Mouse (Mus musculus) thymus, postnatal 0 days (tissue): ENCODE data around the gene Fam151b. TPM values are rescaled to one million over a fixed set of nuclear protein-coding genes. Genes with fewer than 3 reads are reported as not detected.

Experiments used
- DNase-seq: peaks from one replicate; pipeline ENCODE4 v3.0.0-alpha.2; 2015; ENCODE audit warnings: low spot score
- polyA plus RNA-seq: library from polyadenylated mRNA; unstranded; fragments of >200 nt; fragmentation: Nextera tagmentation; extraction: Ambion mirVana; gene quantifications from 2 replicates; pipeline ENCODE4 v1.2.1, GENCODE M21; 2015

The Fam151b gene
- 0.18 and 0.46 TPM in 2 replicates for polyA plus RNA-seq

GRCm38 (mm10) chr13:92483852-92484463 lies at the start of gene Fam151b:
TSS of gene Fam151b (minus strand) at chr13:92484015.
- peak; percentile 98 for DNase-seq

GRCm38 (mm10) chr13:92532216-92532615 lies 48.4 kb upstream of the Fam151b start:
- DNase-seq, result no peak

GRCm38 (mm10) chr13:92531237-92531636 lies 47.4 kb upstream of the Fam151b start:
- DNase-seq, result no peak

- peak; percentile 94 for DNase-seq
Observed at GRCm38 (mm10) chr13:92530721-92531211, 47.0 kb upstream of the Fam151b start, which contains the start of gene Zfyve16. TSS of gene Zfyve16 (minus strand) at chr13:92530868.

GRCm38 (mm10) chr13:92529828-92530720 lies 46.3 kb upstream of the Fam151b start:
- peak; percentile 23 for DNase-seq

GRCm38 (mm10) chr13:92523178-92523813 lies 39.5 kb upstream of the Fam151b start:
- DNase-seq, result no peak

GRCm38 (mm10) chr13:92504871-92505270 lies 21.1 kb upstream of the Fam151b start:
- no peak for DNase-seq

GRCm38 (mm10) chr13:92491923-92492322 lies 8.1 kb upstream of the Fam151b start:
- no peak for DNase-seq

- no peak for DNase-seq
Observed at GRCm38 (mm10) chr13:92490817-92491216, 7.0 kb upstream of the Fam151b start.

- DNase-seq, result peak; percentile 66
Observed at GRCm38 (mm10) chr13:92483348-92483747, 467 bp downstream of the Fam151b start.

- no peak for DNase-seq
Observed at GRCm38 (mm10) chr13:92470151-92470550, 13.7 kb downstream of the Fam151b start.

GRCm38 (mm10) chr13:92469381-92469780 lies 14.4 kb downstream of the Fam151b start:
- no peak for DNase-seq

- no peak for DNase-seq
Observed at GRCm38 (mm10) chr13:92467891-92468290, 15.9 kb downstream of the Fam151b start.

- DNase-seq, result no peak
Observed at GRCm38 (mm10) chr13:92464698-92465097, 19.1 kb downstream of the Fam151b start.

- DNase-seq, result no peak
Observed at GRCm38 (mm10) chr13:92446872-92447271, 36.9 kb downstream of the Fam151b start.

- no peak for DNase-seq
Observed at GRCm38 (mm10) chr13:92440286-92440685, 43.5 kb downstream of the Fam151b start.

- no peak for DNase-seq
Observed at GRCm38 (mm10) chr13:92438656-92439055, 45.2 kb downstream of the Fam151b start.

- DNase-seq, result no peak
Observed at GRCm38 (mm10) chr13:92427351-92427855, 56.4 kb downstream of the Fam151b start.

- DNase-seq, result no peak
Observed at GRCm38 (mm10) chr13:92426294-92427051, 57.3 kb downstream of the Fam151b start.

GRCm38 (mm10) chr13:92425758-92426264 lies 58.0 kb downstream of the Fam151b start, which contains the start of gene Ankrd34b:
TSS of gene Ankrd34b (plus strand) at chr13:92425896.
- DNase-seq, result peak; percentile 36
